Mouse (Mus musculus) cerebellum, postnatal 25 days (tissue): Measurements from ENCODE around the gene Shbg.

Experiments used
- DNase-seq, 2 experiments: peaks; one replicate each; pipeline ENCODE4 v3.0.0; 2021; ENCODE audit warnings: mixed read lengths in 2 of 2

Shbg gene

GRCm38 (mm10) chr11:69617805-69618204, at the start of gene Shbg:
Shbg (minus strand) TSS chr11:69617905.
- no peak for DNase-seq

- no peak for DNase-seq
Measured at GRCm38 (mm10) chr11:69666665-69667005, 48.9 kb upstream of the Shbg start.

GRCm38 (mm10) chr11:69665961-69666664, 48.4 kb upstream of the Shbg start, which contains the start of gene Cd68:
Cd68 (minus strand) TSS chr11:69666153.
- DNase-seq = no peak

- no peak for DNase-seq
Measured at GRCm38 (mm10) chr11:69665457-69665960, 47.8 kb upstream of the Shbg start.

- no peak for DNase-seq
Measured at GRCm38 (mm10) chr11:69664841-69665240, 47.1 kb upstream of the Shbg start.

GRCm38 (mm10) chr11:69663795-69664194, 46.1 kb upstream of the Shbg start:
- peak in 1 of 2 experiments; percentile 37 for DNase-seq

- DNase-seq = no peak
Measured at GRCm38 (mm10) chr11:69662967-69663671, 45.4 kb upstream of the Shbg start.

- DNase-seq = peak; percentile 93 to 95
Measured at GRCm38 (mm10) chr11:69662213-69662966, 44.7 kb upstream of the Shbg start, which contains the start of gene Mpdu1. Mpdu1 (minus strand) TSS chr11:69662642.

GRCm38 (mm10) chr11:69661221-69661881, 43.6 kb upstream of the Shbg start:
- DNase-seq = peak in 1 of 2 experiments; percentile 30

GRCm38 (mm10) chr11:69657462-69657881, 39.8 kb upstream of the Shbg start:
- DNase-seq = no peak

- DNase-seq = peak; percentile 61 to 71
Measured at GRCm38 (mm10) chr11:69656617-69657461, 39.1 kb upstream of the Shbg start.

GRCm38 (mm10) chr11:69656065-69656455, 38.4 kb upstream of the Shbg start:
- DNase-seq = no peak

- DNase-seq = peak; percentile 81 to 86
Measured at GRCm38 (mm10) chr11:69655264-69656064, 37.8 kb upstream of the Shbg start, which contains the start of gene Sox15. Sox15 (plus strand) TSS chr11:69655314.

GRCm38 (mm10) chr11:69654760-69655159, 37.1 kb upstream of the Shbg start:
- DNase-seq = no peak

GRCm38 (mm10) chr11:69653399-69653798, 35.7 kb upstream of the Shbg start:
- DNase-seq = no peak

GRCm38 (mm10) chr11:69645860-69646259, 28.2 kb upstream of the Shbg start:
- no peak for DNase-seq

- DNase-seq = no peak
Measured at GRCm38 (mm10) chr11:69635471-69635870, 17.8 kb upstream of the Shbg start.

GRCm38 (mm10) chr11:69633128-69633866, 15.6 kb upstream of the Shbg start:
- DNase-seq = no peak

- peak; percentile 100 for DNase-seq
Measured at GRCm38 (mm10) chr11:69632284-69633089, 14.8 kb upstream of the Shbg start, which contains the start of gene Fxr2. Fxr2 (plus strand) TSS chr11:69632990.
